Mouse (Mus musculus) testis, adult 2 months (tissue): ENCODE measurements around the gene Tkt.

Experiments used
- CTCF ChIP-seq: fragments of 200-500 bp; IDR thresholded peaks from 2 replicates; pipeline ENCODE4 v1.5.1; 2012; ENCODE audit warnings: low read depth, mild to moderate bottlenecking, inconsistent platforms, low read length, moderate library complexity; ENCODE audit not compliant: control insufficient read depth, insufficient read depth, insufficient replicate concordance
- POLR2A ChIP-seq: fragments of 200-500 bp; IDR thresholded peaks from 2 replicates; pipeline ENCODE4 v1.6.1; 2012; ENCODE audit warnings: low read depth, mild to moderate bottlenecking, inconsistent platforms, low read length, moderate library complexity; ENCODE audit not compliant: control insufficient read depth

- no peak for TF ChIP-seq POLR2A
- no peak for TF ChIP-seq CTCF
These were observed 28.1 kb downstream of the Tkt start for GRCm38 (mm10) chr14:30576260-30576659.
